Mouse (Mus musculus): ENCODE measurements around the gene Rfng. TPM values are rescaled to one million over a fixed set of nuclear protein-coding genes. Genes with fewer than 3 reads are reported as not detected.
"Not testable (repeated sequence)": the region's sequence is repeated elsewhere in the genome, so short reads cannot be mapped to it uniquely, and the experiment has no call there.

The Rfng gene
- polyA plus RNA-seq, 1 experiment, result 19.7 TPM

GRCm38 (mm10) chr11:120785145-120785544, 1.1 kb upstream of the Rfng start:
- Histone ChIP-seq H3K4me3 (peak overlapping the region; percentile 39), H3K79me2 (ENCODE audit: control insufficient read depth, insufficient read depth) (peaks cover 17% of the 10 kb centered on the region), H3K27me3 (ENCODE audit: control insufficient read depth, insufficient read depth, insufficient read length) (no peaks in the 10 kb centered on the region), H3K4me2 (ENCODE audit: low read depth) (peak overlapping the region; percentile 93), H3ac (ENCODE audit: control insufficient read depth, insufficient read length) (peak overlapping the region; percentile 76), H3K36me3 (ENCODE audit: control insufficient read depth, insufficient read depth) (peaks cover 17% of the 10 kb centered on the region)
- TF ChIP-seq MYOG (IDR thresholded peaks at IDR 0.05; ENCODE audit: control insufficient read depth in 1 of 3, insufficient read depth in 1 of 3, insufficient read length in 2 of 3, low read depth in 2 of 3) (no peak), SRF (IDR thresholded peaks at IDR 0.05; ENCODE audit: control insufficient read depth, insufficient read length, low read depth) (no peak), POLR2AphosphoS2 (IDR thresholded peaks at IDR 0.05; ENCODE audit: insufficient read length, low read depth) (no peak), TCF3 (IDR thresholded peaks at IDR 0.05; ENCODE audit: insufficient read length, low read depth) (no peak)

- Histone ChIP-seq H3K36me3 (ENCODE audit: control insufficient read depth, insufficient read depth) (peaks cover 11% of the 10 kb centered on the region), H3K4me3 (peak overlapping the region; percentile 39)
Measured at GRCm38 (mm10) chr11:120783426-120784063, 462 bp downstream of the Rfng start.

GRCm38 (mm10) chr11:120781361-120781760, 2.6 kb downstream of the Rfng start:
- H3K27me3 ChIP-seq (ENCODE audit: control insufficient read depth, insufficient read depth, insufficient read length); H3K4me3 ChIP-seq; H3K4me2 ChIP-seq (ENCODE audit: low read depth); H3K36me3 ChIP-seq (ENCODE audit: control insufficient read depth, insufficient read depth); H3ac ChIP-seq (ENCODE audit: control insufficient read depth, insufficient read length): not testable (repeated sequence)
- peaks cover 17% of the 10 kb centered on the region for H3K79me2 ChIP-seq (ENCODE audit: control insufficient read depth, insufficient read depth)

More at GRCm38 (mm10) chr11:120783426-120784063, 462 bp downstream of the Rfng start:
- Histone ChIP-seq H3K4me2 (ENCODE audit: low read depth) (peak overlapping the region; percentile 91), H3K79me2 (ENCODE audit: control insufficient read depth, insufficient read depth) (peaks cover 17% of the 10 kb centered on the region), H3ac (ENCODE audit: control insufficient read depth, insufficient read length) (peak overlapping the region; percentile 76), H3K27me3 (ENCODE audit: control insufficient read depth, insufficient read depth, insufficient read length) (no peaks in the 10 kb centered on the region)
- no peak for TF ChIP-seq CEBPB (IDR thresholded peaks at IDR 0.05; ENCODE audit: insufficient read depth, poor library complexity, severe bottlenecking)
- TF ChIP-seq MYOG (IDR thresholded peaks at IDR 0.05; ENCODE audit: control insufficient read depth in 1 of 3, insufficient read depth in 1 of 3, insufficient read length in 2 of 3, low read depth in 2 of 3), result peak in 1 of 3 experiments; percentile 13
- TF ChIP-seq USF1 (IDR thresholded peaks at IDR 0.05; ENCODE audit: low read depth), result no peak
- TF ChIP-seq E2F4 (IDR thresholded peaks at IDR 0.05; ENCODE audit: insufficient read depth), result no peak
- no peak for TF ChIP-seq SRF (IDR thresholded peaks at IDR 0.05; ENCODE audit: control insufficient read depth, insufficient read length, low read depth)
- TF ChIP-seq MYOD1 (IDR thresholded peaks at IDR 0.05; ENCODE audit: control insufficient read depth in 1 of 3, insufficient read length in 2 of 3, low read depth in 2 of 3), result no peak
- TF ChIP-seq TCF3 (IDR thresholded peaks at IDR 0.05; ENCODE audit: insufficient read length, low read depth), result no peak

GRCm38 (mm10) chr11:120779876-120780275, 4.1 kb downstream of the Rfng start:
- Histone ChIP-seq H3ac (ENCODE audit: control insufficient read depth, insufficient read length) (no peak overlapping the region), H3K79me2 (ENCODE audit: control insufficient read depth, insufficient read depth) (peaks cover 6% of the 10 kb centered on the region), H3K4me3 (no peak overlapping the region), H3K4me2 (ENCODE audit: low read depth) (no peak overlapping the region), H3K27me3 (ENCODE audit: control insufficient read depth, insufficient read depth, insufficient read length) (no peaks in the 10 kb centered on the region), H3K36me3 (ENCODE audit: control insufficient read depth, insufficient read depth) (no peaks in the 10 kb centered on the region)
- TF ChIP-seq E2F4 (IDR thresholded peaks at IDR 0.05; ENCODE audit: insufficient read depth) (no peak), MYOG (IDR thresholded peaks at IDR 0.05; ENCODE audit: control insufficient read depth in 1 of 3, insufficient read depth in 1 of 3, insufficient read length in 2 of 3, low read depth in 2 of 3) (no peak), USF1 (IDR thresholded peaks at IDR 0.05; ENCODE audit: low read depth) (no peak), MAX (IDR thresholded peaks at IDR 0.05; ENCODE audit: low read depth) (no peak), MYOD1 (IDR thresholded peaks at IDR 0.05; ENCODE audit: control insufficient read depth in 1 of 3, insufficient read length in 2 of 3, low read depth in 2 of 3) (no peak), TCF3 (IDR thresholded peaks at IDR 0.05; ENCODE audit: insufficient read length, low read depth) (no peak), SRF (IDR thresholded peaks at IDR 0.05; ENCODE audit: control insufficient read depth, insufficient read length, low read depth) (no peak), POLR2A (IDR thresholded peaks at IDR 0.05; ENCODE audit: insufficient read length, low read depth) (no peak), CEBPB (IDR thresholded peaks at IDR 0.05; ENCODE audit: insufficient read depth, poor library complexity, severe bottlenecking) (no peak), POLR2AphosphoS2 (IDR thresholded peaks at IDR 0.05; ENCODE audit: insufficient read length, low read depth) (no peak), TCF12 (IDR thresholded peaks at IDR 0.05; ENCODE audit: insufficient read depth, poor library complexity, severe bottlenecking) (no peak), REST (IDR thresholded peaks at IDR 0.05; ENCODE audit: insufficient read depth, insufficient read length) (no peak)

- TF ChIP-seq MAX (IDR thresholded peaks at IDR 0.05; ENCODE audit: low read depth) (no peak), TCF3 (IDR thresholded peaks at IDR 0.05; ENCODE audit: insufficient read length, low read depth) (no peak), E2F4 (IDR thresholded peaks at IDR 0.05; ENCODE audit: insufficient read depth) (no peak), MYOD1 (IDR thresholded peaks at IDR 0.05; ENCODE audit: control insufficient read depth in 1 of 3, insufficient read length in 2 of 3, low read depth in 2 of 3) (no peak), MYOG (IDR thresholded peaks at IDR 0.05; ENCODE audit: control insufficient read depth in 1 of 3, insufficient read depth in 1 of 3, insufficient read length in 2 of 3, low read depth in 2 of 3) (no peak), POLR2A (IDR thresholded peaks at IDR 0.05; ENCODE audit: insufficient read length, low read depth) (no peak), REST (IDR thresholded peaks at IDR 0.05; ENCODE audit: insufficient read depth, insufficient read length) (no peak), TCF12 (IDR thresholded peaks at IDR 0.05; ENCODE audit: insufficient read depth, poor library complexity, severe bottlenecking) (no peak), USF1 (IDR thresholded peaks at IDR 0.05; ENCODE audit: low read depth) (no peak), SRF (IDR thresholded peaks at IDR 0.05; ENCODE audit: control insufficient read depth, insufficient read length, low read depth) (no peak), POLR2AphosphoS2 (IDR thresholded peaks at IDR 0.05; ENCODE audit: insufficient read length, low read depth) (no peak), CEBPB (IDR thresholded peaks at IDR 0.05; ENCODE audit: insufficient read depth, poor library complexity, severe bottlenecking) (no peak)
- H3K36me3 ChIP-seq (ENCODE audit: control insufficient read depth, insufficient read depth), result no peaks in the 10 kb centered on the region
- no peaks in the 10 kb centered on the region for H3K79me2 ChIP-seq (ENCODE audit: control insufficient read depth, insufficient read depth)
- no peaks in the 10 kb centered on the region for H3K27me3 ChIP-seq (ENCODE audit: control insufficient read depth, insufficient read depth, insufficient read length)
- H3ac ChIP-seq (ENCODE audit: control insufficient read depth, insufficient read length), result no peak overlapping the region
- H3K4me2 ChIP-seq (ENCODE audit: low read depth), result peak overlapping the region; percentile 40
- no peak overlapping the region for H3K4me3 ChIP-seq
Measured at GRCm38 (mm10) chr11:120777123-120777522, 6.9 kb downstream of the Rfng start.

All from myocyte (in vitro differentiated cells).